Mouse (Mus musculus) layer of hippocampus, postnatal 10 days (tissue): ENCODE measurements at regions not wholly inside any gene's neighbourhood (a gene's known extent, or its start where the extent isn't known, plus 50 kb on each side); places are given as distances from the start of the nearest gene placed in this dataset.

Source experiments
- DNase-seq, 2 experiments: peaks; one replicate each; pipeline ENCODE4 v3.0.0; 2021; ENCODE audit warnings: low spot score in 2 of 2

DNA sequence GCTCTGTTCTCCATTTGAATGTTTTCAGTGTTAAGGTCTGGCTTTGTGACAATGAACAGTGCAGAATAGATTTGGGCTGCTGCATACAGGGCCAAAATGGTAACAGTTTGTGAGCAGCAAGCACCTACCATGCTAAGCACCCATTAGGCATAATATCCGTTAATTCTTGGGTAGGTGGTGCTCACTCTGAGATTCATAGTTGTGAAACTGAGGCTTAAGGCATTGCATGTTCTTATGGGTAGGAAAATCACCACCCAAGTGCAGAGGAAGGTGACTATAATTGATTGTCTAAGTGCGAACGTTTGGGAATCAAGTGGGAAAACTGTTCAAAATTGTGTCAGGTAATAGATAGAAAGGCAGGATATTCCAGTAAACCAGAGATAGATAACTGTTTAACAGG is 1378.8 kb upstream of the A1bg start:
- DNase-seq = no peak

DNA sequence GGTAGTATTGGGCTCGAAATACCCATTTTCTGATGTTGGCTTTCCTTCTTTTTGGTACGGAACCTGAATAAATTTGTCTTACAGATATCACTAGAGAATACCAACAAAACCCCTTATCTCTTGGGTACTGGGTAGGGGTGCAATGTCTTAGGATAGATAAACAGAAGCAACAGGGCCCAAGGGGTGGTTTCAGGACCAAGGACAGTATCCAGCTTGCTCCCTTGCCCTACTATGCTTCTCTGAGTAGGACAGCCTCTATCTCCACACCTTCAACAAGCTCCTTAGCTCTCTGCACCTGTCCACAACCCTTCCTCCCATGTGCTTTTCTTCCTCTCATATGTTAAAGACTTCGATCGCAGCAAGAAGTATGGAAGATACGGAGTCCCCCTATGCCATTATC is 1374.3 kb upstream of the A1bg start:
- no peak for DNase-seq

DNA sequence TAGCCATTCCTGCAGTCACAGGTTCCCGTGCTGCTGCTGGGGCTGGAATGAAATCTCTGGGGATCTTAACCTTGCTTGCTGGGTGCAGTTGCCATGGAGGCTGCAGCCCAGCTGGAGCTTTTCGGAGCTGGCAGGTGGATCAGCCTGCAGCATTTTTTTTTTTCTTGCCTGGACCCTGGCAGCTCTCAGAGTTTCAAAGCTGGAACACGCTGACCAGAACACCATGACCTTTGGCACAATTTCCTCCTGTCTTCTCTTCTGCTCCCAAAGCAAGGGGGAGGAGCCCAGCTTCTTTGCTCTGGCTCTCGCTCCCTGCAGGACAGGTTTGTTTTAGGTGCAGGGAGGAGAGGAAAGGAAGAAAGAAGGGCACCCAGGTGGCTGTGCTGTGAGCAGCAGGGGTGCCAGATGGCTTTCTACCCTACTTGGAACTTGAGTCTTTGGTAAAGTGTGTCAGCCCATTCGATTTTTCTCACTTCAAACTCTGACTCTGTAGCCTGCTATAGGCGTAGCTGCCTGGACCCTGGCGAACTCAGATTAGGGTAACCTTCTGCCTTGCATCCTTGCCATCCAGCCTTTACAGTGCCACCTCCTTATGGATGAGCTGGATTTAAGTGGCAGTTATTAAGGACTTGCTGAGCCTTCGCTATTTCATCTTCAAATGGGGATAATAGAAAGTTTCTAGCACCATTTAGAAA is 1372.6 kb upstream of the A1bg start:
- peak; percentile 23 to 39 for DNase-seq

DNA sequence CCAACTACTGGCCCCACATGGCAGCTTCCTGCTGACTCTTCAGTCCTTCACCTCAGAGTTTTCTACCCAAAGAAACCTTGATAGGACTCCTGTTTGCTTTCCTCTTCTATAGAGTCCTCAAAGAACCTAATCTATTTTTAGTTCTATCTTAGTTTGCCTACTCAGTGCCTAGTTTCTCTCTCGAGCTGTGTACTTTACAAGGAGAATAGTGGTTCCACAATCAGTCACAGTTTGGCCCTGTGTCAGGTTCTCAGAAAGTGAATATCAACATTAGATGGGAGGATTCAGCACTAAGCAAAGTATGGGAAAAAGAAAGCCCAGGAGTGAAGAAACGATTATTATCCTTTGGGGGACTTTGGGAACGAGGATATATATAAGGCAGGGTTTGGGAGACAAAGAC is 1372.0 kb upstream of the A1bg start:
- no peak for DNase-seq

DNA sequence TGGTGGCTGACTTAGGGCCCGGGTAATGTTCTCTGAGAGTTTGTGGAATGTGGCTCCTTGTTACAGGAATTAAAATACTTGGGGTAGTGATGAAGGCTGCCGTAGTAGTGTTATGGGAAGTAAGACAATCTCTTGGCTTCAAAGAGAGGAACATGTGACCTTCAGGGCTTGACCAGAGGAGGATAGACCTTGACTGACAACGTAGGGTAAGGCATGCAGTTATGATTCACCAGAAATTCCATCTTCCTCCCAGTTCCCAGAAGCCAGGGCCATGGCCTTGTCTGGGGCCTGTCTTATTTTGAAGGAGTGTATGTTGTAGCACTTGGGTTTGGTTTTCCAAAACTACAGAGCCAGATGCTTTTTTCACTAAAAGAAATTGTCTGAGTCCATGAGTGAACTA is 1370.1 kb upstream of the A1bg start:
- DNase-seq = no peak

DNA sequence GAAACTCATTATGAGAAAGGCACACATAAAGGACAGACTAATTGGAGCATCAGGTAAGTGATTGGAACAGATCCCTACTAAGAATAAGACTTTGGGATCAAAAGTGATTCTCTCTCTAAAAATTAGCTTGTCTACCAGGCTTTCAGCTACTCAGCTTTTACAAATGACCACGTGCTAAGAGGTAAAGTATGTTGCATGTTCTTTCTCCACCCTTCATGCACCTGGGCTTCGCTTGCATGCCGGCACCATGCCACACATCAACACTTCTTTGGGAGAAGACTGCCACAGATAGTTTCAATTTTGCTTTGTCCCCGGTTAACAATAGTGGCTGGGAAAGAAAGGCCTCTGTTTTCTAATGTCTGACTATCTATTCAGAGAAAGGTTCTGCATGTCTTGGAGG is 1367.9 kb upstream of the A1bg start:
- DNase-seq = no peak

DNA sequence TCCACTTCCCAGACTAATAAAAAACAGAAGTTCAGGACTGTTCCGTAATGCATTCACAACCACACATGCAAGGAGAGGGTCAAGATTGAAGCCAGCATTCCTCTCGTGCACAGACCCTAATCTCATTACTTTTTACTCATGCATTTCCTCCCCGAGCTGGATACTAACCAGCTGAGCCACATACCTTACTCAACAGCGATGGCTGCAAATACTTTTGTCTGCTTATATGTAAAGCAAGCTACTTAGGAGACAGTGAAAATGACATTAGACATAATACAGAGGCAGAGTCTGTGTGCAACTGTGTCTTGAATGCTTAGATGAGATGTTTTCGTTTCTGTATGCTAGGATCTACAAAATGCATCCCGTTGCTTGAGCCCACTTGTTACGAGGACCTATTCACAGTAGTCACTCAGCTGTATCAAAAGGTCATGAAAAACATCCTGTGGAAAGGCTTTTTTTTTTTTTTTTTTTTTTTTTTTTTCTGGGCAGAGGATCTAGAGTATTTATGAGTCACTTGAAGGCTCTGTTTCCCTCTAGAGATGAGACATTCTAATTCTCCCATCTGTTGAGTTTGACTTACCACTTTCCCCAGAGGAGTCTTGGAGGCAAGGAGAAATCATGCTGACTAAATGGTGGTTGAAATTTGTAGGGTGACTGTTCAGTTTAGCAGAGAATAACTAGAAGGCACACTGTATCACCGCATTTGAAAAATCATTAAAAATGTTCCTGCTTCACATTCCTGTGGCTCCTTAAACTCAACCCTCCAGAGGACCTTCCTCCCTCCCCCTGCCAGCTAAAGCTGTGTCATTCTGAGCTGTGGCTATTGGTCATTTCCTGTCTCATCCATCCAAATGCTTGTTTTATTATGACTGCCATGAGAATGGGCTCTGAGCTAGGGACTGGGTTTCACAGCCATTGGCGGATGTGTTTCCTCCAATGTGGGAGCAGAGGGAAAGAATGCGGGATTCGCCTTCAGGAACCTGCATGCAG is 1364.1 kb upstream of the A1bg start:
- DNase-seq = no peak

DNA sequence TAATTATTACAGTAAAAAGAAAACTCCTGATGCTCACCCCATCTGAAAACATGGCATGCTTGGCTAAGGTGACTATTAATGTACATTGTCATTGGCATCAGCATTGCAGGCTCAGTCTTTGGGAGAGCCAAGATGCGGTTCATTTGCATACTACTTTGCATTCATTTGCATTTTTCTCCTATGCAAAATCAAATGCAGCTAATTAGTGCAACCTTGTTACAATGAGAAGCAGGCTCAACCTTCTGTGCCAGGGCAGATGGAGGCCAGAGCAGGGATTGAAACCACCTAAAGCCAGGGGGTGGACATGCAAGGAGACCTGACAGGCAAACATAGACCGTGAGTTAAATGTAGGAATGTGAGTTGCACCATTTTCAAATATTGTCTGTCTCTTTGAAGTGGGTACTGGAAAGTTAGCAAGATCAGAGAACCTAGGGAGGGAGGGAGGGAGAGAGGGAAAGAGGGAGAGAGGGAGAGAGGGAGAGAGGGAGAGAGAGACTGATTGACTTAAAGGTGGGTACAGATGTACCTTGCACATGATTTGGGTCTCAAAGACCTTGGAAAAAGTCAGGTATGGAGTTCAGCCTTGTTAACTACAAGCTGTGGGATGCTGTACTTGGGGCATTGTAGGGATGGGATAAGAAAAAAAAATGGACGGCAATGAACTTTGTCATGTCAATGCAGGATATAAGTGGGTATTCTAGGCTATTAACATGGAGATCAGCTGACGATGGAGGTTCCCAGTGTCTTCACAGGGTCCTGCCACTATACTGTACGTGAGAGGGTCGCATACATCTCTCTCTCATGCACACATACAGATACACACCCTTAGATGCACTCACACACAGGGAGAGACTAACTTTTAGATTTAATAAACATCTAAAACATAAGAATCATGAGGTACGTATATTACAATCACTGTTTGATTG is 1362.1 kb upstream of the A1bg start:
- no peak for DNase-seq

DNA sequence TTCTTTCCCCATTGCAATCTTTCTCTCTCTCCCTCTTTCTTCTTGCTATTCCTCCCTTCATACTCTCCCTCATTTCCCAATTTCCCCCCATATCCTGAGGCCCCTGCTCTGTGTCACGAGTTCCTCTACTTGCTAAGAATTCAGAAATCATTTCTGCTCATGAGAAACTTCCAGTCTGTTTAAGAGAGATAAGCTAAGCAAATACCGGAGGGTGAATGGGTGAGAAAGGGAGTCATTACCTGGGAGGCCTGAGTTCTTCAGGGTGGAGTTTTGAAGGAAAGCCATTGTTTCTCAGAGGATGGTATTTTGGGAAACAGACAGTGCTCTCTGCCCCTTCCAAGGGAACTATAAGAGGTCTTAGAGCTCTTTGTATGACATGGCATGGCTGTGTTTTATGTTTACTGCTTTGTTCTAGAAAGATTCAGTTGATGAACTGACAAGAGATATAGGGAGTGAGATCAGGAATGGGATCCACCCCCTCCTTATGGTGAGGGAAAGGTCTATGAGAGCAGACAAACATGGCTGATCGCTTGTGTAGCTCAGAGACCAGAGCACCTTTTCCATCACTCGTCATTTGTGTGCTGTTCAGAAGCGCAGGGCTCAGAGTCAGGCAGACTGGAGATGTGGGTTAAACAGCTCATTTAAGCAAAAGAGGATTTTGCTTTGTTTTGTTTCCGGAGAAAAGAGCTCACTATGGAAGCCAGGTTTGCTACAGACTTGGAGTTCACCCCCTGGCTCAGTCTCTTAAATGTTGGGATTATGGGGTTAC is 1361.0 kb upstream of the A1bg start:
- no peak for DNase-seq

DNA sequence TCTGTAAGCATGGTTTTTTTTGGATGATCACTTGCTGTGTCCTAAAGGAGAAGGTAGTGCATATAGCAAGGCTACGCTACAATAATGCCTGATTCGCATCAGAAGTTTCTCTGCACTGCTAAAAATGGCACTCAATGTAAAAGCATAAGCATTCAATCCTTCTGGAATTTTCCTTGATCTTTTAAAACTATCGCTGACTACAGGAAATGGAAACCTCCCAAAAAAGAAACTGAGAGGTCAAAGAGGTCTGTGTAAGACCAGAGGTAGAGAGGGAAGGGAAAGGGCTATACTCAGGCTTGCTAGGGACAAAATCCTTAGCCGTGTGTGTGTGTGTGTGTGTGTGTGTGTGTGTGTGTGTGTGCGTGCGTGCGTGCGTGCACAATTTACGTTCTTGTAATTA is 1359.8 kb upstream of the A1bg start:
- no peak for DNase-seq

DNA sequence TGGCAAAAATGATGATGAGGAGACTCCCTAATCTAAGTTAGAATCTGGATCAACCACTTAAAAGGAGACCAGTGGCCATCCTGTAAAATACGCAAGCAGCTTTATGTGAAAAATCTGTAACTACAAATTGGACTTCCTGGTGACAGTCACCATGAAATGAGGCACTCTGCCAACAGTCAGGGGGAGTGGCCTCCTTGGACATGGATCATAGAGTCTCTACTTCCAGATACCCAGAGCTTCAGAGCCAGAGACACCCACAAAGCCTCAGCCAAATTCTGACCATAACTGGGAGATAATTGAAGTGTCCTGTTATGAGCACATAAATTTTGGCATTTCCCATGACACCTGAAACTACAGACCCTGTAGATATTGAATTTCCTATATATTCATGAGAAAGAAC is 1359.3 kb upstream of the A1bg start:
- no peak for DNase-seq

DNA sequence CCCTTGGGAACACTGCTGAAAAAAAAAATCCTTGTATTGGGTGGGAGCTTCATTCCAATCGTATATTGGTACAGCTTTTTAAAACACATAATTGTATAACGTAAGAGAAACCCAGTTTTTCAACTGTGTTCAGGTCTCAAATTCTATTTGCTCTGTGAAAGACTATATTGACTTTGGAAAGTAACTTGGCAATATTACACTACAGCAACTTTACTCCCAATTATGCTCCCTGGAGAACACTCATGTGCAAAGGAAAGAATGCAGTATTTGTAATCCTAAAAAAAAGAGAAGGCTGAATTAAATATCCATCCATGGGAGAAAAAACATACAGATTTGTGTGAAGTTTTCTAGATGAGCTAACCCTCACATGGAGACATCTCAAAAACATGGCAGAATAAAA is 1356.7 kb upstream of the A1bg start:
- DNase-seq = no peak

DNA sequence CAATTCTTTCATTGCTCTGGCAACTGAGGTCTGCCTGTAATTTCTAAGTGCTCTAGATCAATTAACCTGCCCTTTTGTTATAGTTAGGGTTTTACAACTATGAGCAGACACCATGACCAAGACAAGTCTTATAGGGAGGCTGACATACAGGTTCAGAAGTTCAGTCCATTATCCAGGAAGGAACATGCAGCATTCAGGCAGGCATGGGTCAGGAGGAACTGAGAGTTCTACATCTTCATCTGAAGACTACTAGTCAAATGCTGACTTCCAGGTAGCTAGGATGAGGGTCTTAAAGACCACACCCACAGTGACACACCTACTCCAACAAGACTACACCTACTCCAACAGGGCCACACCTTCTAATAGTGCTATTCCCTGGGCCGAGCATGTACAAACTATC is 1352.0 kb upstream of the A1bg start:
- no peak for DNase-seq

DNA sequence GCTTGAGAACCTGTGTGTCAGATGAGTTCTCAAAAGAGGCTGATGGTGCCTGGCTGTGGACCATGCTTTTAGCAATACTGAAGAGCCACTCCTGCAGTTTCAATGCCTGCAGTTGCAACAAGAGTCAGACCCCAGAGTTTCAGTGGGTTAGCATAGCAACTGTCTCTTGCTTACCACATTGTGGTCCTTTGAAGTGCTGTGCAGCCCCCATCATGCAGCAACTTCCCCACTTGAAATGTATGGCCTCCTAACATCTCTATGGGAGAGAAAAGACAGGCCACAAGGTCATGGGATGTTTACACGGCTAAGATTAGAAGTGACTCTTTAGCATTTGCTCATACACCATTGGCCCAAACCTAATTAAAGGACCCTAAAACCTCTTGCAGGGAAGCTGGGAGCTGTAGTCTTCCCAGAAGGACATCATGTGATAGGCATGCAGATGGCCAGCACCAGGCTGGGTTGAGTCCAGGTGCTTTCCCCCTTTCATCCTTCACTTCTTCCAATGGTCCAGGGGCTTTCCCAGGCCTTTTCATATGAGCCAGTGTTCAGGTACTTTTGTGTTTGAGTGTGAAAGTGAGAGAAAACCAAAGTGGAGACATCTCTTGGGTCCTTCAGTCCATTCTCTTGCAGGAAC is 1351.2 kb upstream of the A1bg start:
- DNase-seq = no peak

DNA sequence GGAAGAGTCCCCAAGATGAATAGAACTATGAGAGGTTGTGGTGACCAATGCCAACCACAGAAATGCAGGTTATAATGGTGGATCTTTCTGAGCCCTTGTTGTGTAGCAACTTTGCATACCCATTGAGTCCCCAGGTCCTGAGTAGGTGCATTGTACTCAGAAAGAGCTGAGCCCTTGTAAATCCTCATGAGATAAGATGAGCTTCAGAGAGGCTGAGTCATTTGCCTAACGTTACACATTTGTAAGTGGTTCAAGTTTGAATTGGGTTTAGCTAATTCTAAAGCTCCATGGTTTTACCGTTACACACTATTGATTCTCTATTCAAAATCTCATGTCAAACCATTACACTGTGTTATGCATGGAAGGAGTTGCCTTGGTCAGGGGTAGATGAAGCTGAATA is 1349.9 kb upstream of the A1bg start:
- no peak for DNase-seq

DNA sequence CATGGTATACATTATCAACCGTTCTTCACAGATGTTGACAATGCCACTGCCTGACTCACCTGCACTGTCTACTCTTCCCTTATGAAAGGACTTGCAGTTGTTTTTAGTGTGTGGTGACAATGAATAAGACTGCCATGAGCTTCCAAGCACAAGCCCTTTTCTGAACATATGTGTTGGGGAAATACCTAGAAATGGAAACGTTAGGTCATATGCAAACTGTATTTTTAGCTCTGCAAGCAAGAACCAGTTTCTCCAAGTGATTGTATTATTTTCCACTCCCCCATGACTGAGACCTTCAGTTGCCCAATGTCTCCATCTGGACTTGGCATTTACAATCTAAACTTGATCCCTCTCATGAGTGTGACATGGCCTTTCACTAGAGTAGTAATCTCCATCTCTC is 1348.6 kb upstream of the A1bg start:
- DNase-seq = no peak

DNA sequence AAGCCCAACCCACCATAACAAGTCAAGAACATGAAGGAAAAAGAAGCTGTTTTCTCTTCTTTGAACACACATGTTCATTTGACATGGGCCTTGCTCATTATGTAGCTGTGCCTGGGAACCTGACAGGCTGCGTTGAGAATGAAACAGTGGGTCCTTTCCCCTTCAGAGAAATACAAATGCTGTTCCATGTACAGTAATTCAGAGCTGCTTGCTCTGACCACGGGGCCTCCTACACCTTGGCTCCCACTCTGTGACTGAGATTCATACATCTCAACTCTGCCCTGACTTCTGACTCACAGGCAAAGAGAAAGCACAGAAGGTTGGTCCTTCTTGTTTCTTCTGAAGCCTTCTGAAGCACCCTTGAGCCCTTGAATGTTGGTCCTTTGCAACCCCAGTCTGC is 1345.4 kb upstream of the A1bg start:
- no peak for DNase-seq

DNA sequence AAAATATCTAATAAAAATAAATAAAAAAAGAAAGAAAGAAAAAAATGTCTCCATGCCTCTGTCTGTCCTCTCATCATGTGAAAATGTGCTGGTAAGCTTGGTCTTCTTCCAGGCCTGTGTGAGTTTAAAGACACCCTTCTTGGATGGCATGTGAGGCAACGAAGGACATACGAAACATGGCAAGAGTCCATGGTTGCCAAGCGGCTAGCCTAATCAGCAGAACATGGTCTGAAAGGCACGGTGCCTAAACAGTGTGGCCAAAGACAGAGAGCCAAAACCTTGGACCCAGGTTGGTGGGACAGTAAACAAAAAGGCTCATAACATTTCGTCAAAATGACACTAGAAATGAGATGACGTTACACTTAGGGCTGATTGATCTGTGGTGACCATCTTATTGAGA is 1344.7 kb upstream of the A1bg start:
- DNase-seq = no peak

DNA sequence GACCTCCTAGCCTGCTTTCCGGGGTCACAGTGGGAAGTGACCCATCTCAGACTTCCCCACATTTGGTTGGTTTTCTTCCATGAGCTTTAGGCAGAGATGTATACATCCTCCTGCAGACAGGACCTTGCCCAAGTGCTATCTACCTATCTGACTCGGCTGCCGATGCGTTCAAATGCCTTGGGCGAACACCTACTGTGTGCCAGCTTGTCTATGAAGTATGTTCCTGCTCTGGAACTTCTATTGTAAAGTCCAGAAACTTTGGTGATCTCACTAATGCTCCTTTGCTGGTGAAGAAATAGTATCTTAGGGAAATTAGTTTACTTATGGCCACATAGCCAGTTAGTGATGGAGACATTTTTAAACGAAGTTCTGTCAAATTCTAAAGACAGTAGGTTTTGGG is 1343.2 kb upstream of the A1bg start:
- no peak for DNase-seq

DNA sequence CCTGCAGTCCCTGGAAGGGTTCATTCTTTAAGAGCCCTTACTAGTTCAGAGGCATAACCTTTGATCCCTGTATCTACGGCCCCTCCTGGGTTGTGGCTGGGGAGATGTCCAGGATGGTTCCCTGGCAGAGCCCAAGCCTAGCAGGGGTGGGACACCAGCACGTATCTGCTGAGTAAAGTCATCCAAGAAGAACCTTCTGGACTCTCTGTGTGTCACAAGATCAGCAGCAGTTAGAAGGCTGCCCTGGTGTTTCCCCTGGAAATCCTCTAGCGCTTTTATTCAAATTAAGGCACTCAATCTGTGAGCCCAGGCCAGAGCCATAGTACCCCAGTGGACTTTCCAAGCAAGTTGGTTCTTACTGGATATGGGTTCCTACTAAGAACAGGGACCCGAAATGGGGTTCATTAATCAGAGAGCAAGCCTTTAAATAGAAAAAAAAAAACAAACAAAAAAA is 1342.7 kb upstream of the A1bg start:
- DNase-seq = no peak
